In the genomic region with DNA sequence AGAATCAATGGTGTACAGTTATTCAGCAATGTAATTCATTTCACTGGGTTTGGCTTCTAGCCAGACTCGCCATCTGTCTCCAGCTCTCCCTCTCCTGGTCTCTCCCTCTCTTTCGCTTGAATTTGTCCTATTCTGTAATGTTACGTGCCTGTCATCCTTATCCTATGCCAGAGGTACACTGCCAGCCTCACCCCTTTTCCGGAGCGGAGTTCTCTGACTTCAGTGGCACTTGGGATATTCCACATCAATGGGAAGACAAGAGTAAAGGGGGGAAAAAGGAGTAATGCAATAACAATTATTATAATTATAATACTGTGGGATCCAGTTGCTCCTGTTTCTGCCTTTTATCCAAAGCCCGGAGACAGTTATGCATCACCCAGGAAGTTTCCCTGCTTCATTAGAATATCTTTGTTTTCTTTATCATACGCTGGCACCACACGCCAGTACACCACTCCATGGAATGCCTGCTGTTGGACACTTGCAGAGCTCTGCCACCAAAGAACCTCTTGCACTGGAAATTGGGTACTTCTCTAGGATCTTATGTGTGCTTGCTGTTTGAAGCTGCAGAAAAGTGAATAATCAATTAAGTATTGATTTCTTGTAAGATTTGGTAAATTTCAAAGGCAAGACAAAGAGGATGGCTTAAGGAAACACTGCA, we compare ENCODE assay signal across 8 mouse cellular contexts.
DNase-seq lines count a peak whose midpoint lies in the region; ATAC-seq and TF ChIP-seq lines count a peak whose summit lies in the region.

No protein-coding gene starts in this region.

- H3K36me3 ChIP-seq in limb, embryonic 12.5 days = no peaks in the 10 kb centered on the region
- no peaks in the 10 kb centered on the region for H3K36me3 ChIP-seq in limb, embryonic 10.5 days
- no peaks in the 10 kb centered on the region for H3K36me3 ChIP-seq in forebrain, postnatal 0 days (ENCODE audit: insufficient read depth)

- no peak overlapping the region for H3K4me2 ChIP-seq in limb, embryonic 12.5 days
- H3K4me2 ChIP-seq in forebrain, postnatal 0 days (ENCODE audit: low read depth) = peak overlapping the region; percentile 45

- peaks cover 7% of the 10 kb centered on the region; the same call in 1 of the 2 replicates for H3K4me1 ChIP-seq in limb, embryonic 12.5 days (replicated peaks)
- H3K4me1 ChIP-seq in limb, embryonic 10.5 days = no peaks in the 10 kb centered on the region
- peaks cover 9% of the 10 kb centered on the region; the same call in 1 of the 2 replicates for H3K4me1 ChIP-seq in forebrain, postnatal 0 days (ENCODE audit: insufficient read depth)

- no peak overlapping the region for H3K4me3 ChIP-seq in limb, embryonic 12.5 days (replicated peaks)
- no peak overlapping the region for H3K4me3 ChIP-seq in limb, embryonic 10.5 days
- peak overlapping the region; percentile 42 for H3K4me3 ChIP-seq in forebrain, postnatal 0 days (ENCODE audit: low read depth, low read length)

- ATAC-seq in limb, embryonic 12.5 days (ENCODE audit: insufficient number of reproducible peaks, insufficient read depth, low FRiP score, low TSS enrichment, low read depth) = peak; percentile 20; the same call in 1 of the 2 replicates
- peak; percentile 80 for ATAC-seq in forebrain, postnatal 0 days

- H3K9ac ChIP-seq in limb, embryonic 12.5 days (replicated peaks) = no peak overlapping the region
- H3K9ac ChIP-seq in forebrain, postnatal 0 days = peak overlapping the region; percentile 56

- no peaks in the 10 kb centered on the region for H3K27me3 ChIP-seq in limb, embryonic 12.5 days
- no peaks in the 10 kb centered on the region for H3K27me3 ChIP-seq in limb, embryonic 10.5 days (ENCODE audit: low read depth, poor library complexity, severe bottlenecking)
- no peaks in the 10 kb centered on the region for H3K27me3 ChIP-seq in forebrain, postnatal 0 days (ENCODE audit: insufficient read depth, low read length)

- WGBS in limb, embryonic 12.5 days = 81% methylated on average over 8 of the region's 8 CpGs
- WGBS in limb, embryonic 10.5 days = 88% methylated on average over 8 of the region's 8 CpGs
- WGBS in forebrain, postnatal 0 days = 8% methylated on average over 8 of the region's 8 CpGs

- no peaks in the 10 kb centered on the region for H3K9me3 ChIP-seq in limb, embryonic 12.5 days
- H3K9me3 ChIP-seq in limb, embryonic 10.5 days (replicated peaks) = no peaks in the 10 kb centered on the region
- no peaks in the 10 kb centered on the region for H3K9me3 ChIP-seq in forebrain, postnatal 0 days (ENCODE audit: low read length)

- peak; percentile 19; the same call in 1 of the 2 replicates for TF ChIP-seq CTCF in forebrain, postnatal 0 days (IDR thresholded peaks at IDR 0.05; ENCODE audit: low read depth)

- H3K27ac ChIP-seq in limb, embryonic 12.5 days = no peak overlapping the region
- no peak overlapping the region for H3K27ac ChIP-seq in limb, embryonic 10.5 days
- H3K27ac ChIP-seq in forebrain, postnatal 0 days (ENCODE audit: low read depth, low read length) = peak overlapping the region; percentile 64

- DNase-seq in limb, embryonic 10.5 days (ENCODE audit: low spot score) = no peak
- DNase-seq in forebrain, postnatal 0 days = peak; percentile 89
- DNase-seq in left cerebral cortex, adult 8-10 months (ENCODE audit: low spot score in 2 of 2) = peak; percentile 14 to 33
- DNase-seq in right cerebral cortex, adult 2 months (ENCODE audit: low spot score in 2 of 2) = peak; percentile 69 to 78
- no peak for DNase-seq in ovary, postnatal 14 days (ENCODE audit: low spot score)
- no peak for DNase-seq in urinary bladder, adult 18-20 months (ENCODE audit: low spot score in 2 of 2)
- no peak for DNase-seq in yolk sac, embryonic 10.5 days (ENCODE audit: low spot score)

Comparison
In these comparisons a context has a peak if more than half of its experiments do, and no peak if none do; other contexts are left out.
1. DNase-seq: peak in forebrain, postnatal 0 days (single experiment), left cerebral cortex, adult 8-10 months (2 of 2) and right cerebral cortex, adult 2 months (2 of 2); none in limb, embryonic 10.5 days (single experiment), ovary, postnatal 14 days (single experiment), urinary bladder, adult 18-20 months (0 of 2) and yolk sac, embryonic 10.5 days (single experiment).